In the genomic region with DNA sequence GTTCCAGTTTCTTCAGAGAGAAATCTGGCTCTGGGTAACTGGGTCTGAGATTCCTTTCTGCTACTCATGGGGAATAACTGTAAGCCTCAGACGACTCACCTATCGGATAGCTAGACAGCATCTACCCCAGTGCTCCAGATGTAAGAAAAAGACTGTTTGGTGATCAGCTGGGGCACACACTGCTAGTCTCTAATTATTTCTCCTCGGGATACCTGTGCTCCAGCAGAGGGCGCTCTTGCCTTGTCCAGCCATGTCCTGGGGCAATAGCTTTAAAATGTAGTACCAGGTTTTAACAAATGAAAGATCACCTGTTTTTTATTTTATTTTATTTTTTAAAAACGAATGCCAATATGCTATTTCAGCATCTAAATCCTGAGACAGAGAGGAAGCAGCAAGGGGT, we compare ENCODE assay signal across 8 mouse cellular contexts. TPM values are rescaled to one million over a fixed set of nuclear protein-coding genes. Genes with fewer than 3 reads are reported as not detected.
DNase-seq lines count a peak whose midpoint lies in the region; ATAC-seq and TF ChIP-seq lines count a peak whose summit lies in the region.

No protein-coding gene starts in this region.

- H3K4me2 ChIP-seq in hindbrain, embryonic 11.5 days (replicated peaks; ENCODE audit: low read depth, low read length): no peak overlapping the region
- H3K4me2 ChIP-seq in hindbrain, embryonic 13.5 days: no peak overlapping the region
- no peak overlapping the region for H3K4me2 ChIP-seq in midbrain, embryonic 16.5 days (ENCODE audit: low read length)

- ATAC-seq in hindbrain, embryonic 11.5 days (ENCODE audit: low FRiP score): no peak; the same call in 1 of the 2 replicates
- no peak for ATAC-seq in hindbrain, embryonic 13.5 days (ENCODE audit: low FRiP score)
- peak; percentile 75 for ATAC-seq in inflammation-experienced regulatory T-cells, adult 6 months
- peak; percentile 58 for ATAC-seq in midbrain, embryonic 16.5 days

- H3K9ac ChIP-seq in hindbrain, embryonic 11.5 days (ENCODE audit: low read depth, low read length): no peak overlapping the region
- no peak overlapping the region for H3K9ac ChIP-seq in hindbrain, embryonic 13.5 days
- no peak overlapping the region for H3K9ac ChIP-seq in midbrain, embryonic 16.5 days (ENCODE audit: low read depth, low read length)

- H3K27ac ChIP-seq in hindbrain, embryonic 11.5 days (ENCODE audit: low read depth, low read length): no peak overlapping the region
- H3K27ac ChIP-seq in hindbrain, embryonic 13.5 days: no peak overlapping the region
- H3K27ac ChIP-seq in left cerebral cortex, adult 2 months: no peak overlapping the region
- H3K27ac ChIP-seq in midbrain, embryonic 16.5 days (ENCODE audit: low read length): no peak overlapping the region

- intact Hi-C loops in left cerebral cortex, adult 2 months (cut with DNase I): loop anchor here (1.0 to 5.0 kb wide), 2 partner anchors 40 to 343 kb away; no protein-coding TSS in a partner anchor

- WGBS in hindbrain, embryonic 11.5 days: 6% methylated on average over 5 of the region's 5 CpGs
- WGBS in hindbrain, embryonic 13.5 days: 9% methylated on average over 5 of the region's 5 CpGs
- 6% methylated on average over 5 of the region's 5 CpGs for WGBS in midbrain, embryonic 16.5 days

- TF ChIP-seq CTCF in left cerebral cortex, adult 2 months (IDR thresholded peaks at IDR 0.05): peak; percentile 97

- H3K4me1 ChIP-seq in hindbrain, embryonic 11.5 days (replicated peaks; ENCODE audit: control insufficient read depth, insufficient read depth, low read length): no peaks in the 10 kb centered on the region
- peaks cover 9% of the 10 kb centered on the region for H3K4me1 ChIP-seq in hindbrain, embryonic 13.5 days (replicated peaks)
- peaks cover 11% of the 10 kb centered on the region for H3K4me1 ChIP-seq in midbrain, embryonic 16.5 days (ENCODE audit: control insufficient read depth, insufficient read depth, low read length)

- H3K36me3 ChIP-seq in hindbrain, embryonic 11.5 days (ENCODE audit: control insufficient read depth, insufficient read depth, low read length): no peaks in the 10 kb centered on the region
- H3K36me3 ChIP-seq in hindbrain, embryonic 13.5 days: no peaks in the 10 kb centered on the region
- no peaks in the 10 kb centered on the region for H3K36me3 ChIP-seq in midbrain, embryonic 16.5 days (ENCODE audit: control insufficient read depth, insufficient read depth, low read length)

- no peak overlapping the region for H3K4me3 ChIP-seq in hindbrain, embryonic 11.5 days (ENCODE audit: low read depth, low read length)
- H3K4me3 ChIP-seq in hindbrain, embryonic 13.5 days: no peak overlapping the region
- H3K4me3 ChIP-seq in left cerebral cortex, adult 2 months: no peak overlapping the region
- no peak overlapping the region for H3K4me3 ChIP-seq in midbrain, embryonic 16.5 days (ENCODE audit: low read depth, low read length)

- H3K27me3 ChIP-seq in hindbrain, embryonic 11.5 days (ENCODE audit: control insufficient read depth, insufficient read depth, low read length): no peaks in the 10 kb centered on the region
- H3K27me3 ChIP-seq in hindbrain, embryonic 13.5 days: 0 out of 2 replicates have a peak, but pooled peaks cover 6% of the 10 kb centered on the region
- no peaks in the 10 kb centered on the region for H3K27me3 ChIP-seq in midbrain, embryonic 16.5 days (ENCODE audit: control insufficient read depth, insufficient read depth, low read depth, low read length)

- peak; percentile 85 for DNase-seq in hindbrain, embryonic 11.5 days (ENCODE audit: low spot score)
- peak; percentile 79 for DNase-seq in cerebellum, adult 9-10 months
- DNase-seq in frontal cortex, adult 2 months (ENCODE audit: extremely low spot score in 1 of 2, low spot score in 1 of 2): peak; percentile 30 to 88
- peak; percentile 76 to 78 for DNase-seq in left cerebral cortex, adult 2 months (ENCODE audit: extremely low spot score in 1 of 2, low spot score in 2 of 2)
- peak; percentile 68 to 90 for DNase-seq in spleen, postnatal 10 days (ENCODE audit: low spot score in 2 of 2)

- no peaks in the 10 kb centered on the region for H3K9me3 ChIP-seq in hindbrain, embryonic 11.5 days (ENCODE audit: control insufficient read depth, low read length)
- H3K9me3 ChIP-seq in hindbrain, embryonic 13.5 days: no peaks in the 10 kb centered on the region
- no peaks in the 10 kb centered on the region for H3K9me3 ChIP-seq in midbrain, embryonic 16.5 days (replicated peaks; ENCODE audit: control insufficient read depth, low read length, poor library complexity, severe bottlenecking)

RNA-seq across cellular contexts. Expression of a gene that starts 22.0 kb away (rescaled TPM):
- polyA plus RNA-seq in hindbrain, embryonic 11.5 days (2014; fragmentation: Nextera tagmentation; extraction: Ambion mirVana): 1.3 and 1.5 TPM in 2 replicates
- 2.4 and 2.7 TPM in 2 replicates for polyA plus RNA-seq in hindbrain, embryonic 13.5 days (2015; fragmentation: Nextera tagmentation; extraction: Ambion mirVana)
- 48.7 and 49.3 TPM in 2 replicates for polyA plus RNA-seq in frontal cortex, adult 2 months (2012; rRNA removed)
- 1 to 10 TPM; 3.5 to 4.9 (median 3.8) TPM for polyA plus RNA-seq in inflammation-experienced regulatory T-cells, adult 6 months (2017; shearing (Covaris generic))
- total RNA-seq in left cerebral cortex, adult 2 months (2021): 10 to 100 TPM; 42.3 to 42.7 TPM
- polyA plus RNA-seq in midbrain, embryonic 16.5 days (2015; fragmentation: Nextera tagmentation; extraction: Ambion mirVana): 1.9 and 2.6 TPM in 2 replicates

RNA-seq across cellular contexts. Expression of a gene that starts 22.5 kb away (rescaled TPM):
- polyA plus RNA-seq in hindbrain, embryonic 11.5 days (2014; fragmentation: Nextera tagmentation; extraction: Ambion mirVana): not detected in 2 replicates
- polyA plus RNA-seq in hindbrain, embryonic 13.5 days (2015; fragmentation: Nextera tagmentation; extraction: Ambion mirVana): 0.18 TPM in 1 of 2 replicates, not detected in the other
- polyA plus RNA-seq in frontal cortex, adult 2 months (2012; rRNA removed): 0.32 and 0.34 TPM in 2 replicates
- not detected for polyA plus RNA-seq in inflammation-experienced regulatory T-cells, adult 6 months (2017; shearing (Covaris generic))
- under 1 TPM in 1 of 2 experiments, not detected in 1; 0.42 TPM for total RNA-seq in left cerebral cortex, adult 2 months (2021)
- not detected in 2 replicates for polyA plus RNA-seq in midbrain, embryonic 16.5 days (2015; fragmentation: Nextera tagmentation; extraction: Ambion mirVana)

RNA-seq across cellular contexts. Expression of a gene that starts 46.4 kb away (rescaled TPM):
- 65.1 and 68.2 TPM in 2 replicates for polyA plus RNA-seq in hindbrain, embryonic 11.5 days (2014; fragmentation: Nextera tagmentation; extraction: Ambion mirVana)
- polyA plus RNA-seq in hindbrain, embryonic 13.5 days (2015; fragmentation: Nextera tagmentation; extraction: Ambion mirVana): 67.0 and 70.4 TPM in 2 replicates
- 79.1 and 81.9 TPM in 2 replicates for polyA plus RNA-seq in frontal cortex, adult 2 months (2012; rRNA removed)
- 10 to 100 TPM; 14.9 to 17.8 (median 16.2) TPM for polyA plus RNA-seq in inflammation-experienced regulatory T-cells, adult 6 months (2017; shearing (Covaris generic))
- total RNA-seq in left cerebral cortex, adult 2 months (2021): 10 to 100 TPM; 66.1 to 68.4 TPM
- 59.3 and 60.6 TPM in 2 replicates for polyA plus RNA-seq in midbrain, embryonic 16.5 days (2015; fragmentation: Nextera tagmentation; extraction: Ambion mirVana)

Comparison
In these comparisons a context has a peak if more than half of its experiments do, and no peak if none do; other contexts are left out.
1. ATAC-seq: peak in inflammation-experienced regulatory T-cells, adult 6 months (single experiment) and midbrain, embryonic 16.5 days (single experiment); none in hindbrain, embryonic 11.5 days (single experiment) and hindbrain, embryonic 13.5 days (single experiment).
2. Peak in every context shown above with its lines, with median percentiles within 50 percentile points of each other: DNase-seq.